Mouse (Mus musculus): ENCODE measurements around the gene Syne4. TPM values are rescaled to one million over a fixed set of nuclear protein-coding genes. Genes with fewer than 3 reads are reported as not detected.

Syne4 gene
- total RNA-seq, 1 experiment = 14.5 TPM

- TF ChIP-seq ZNF384 (IDR thresholded peaks at IDR 0.05; ENCODE audit: low read depth, low read length) (no peak), CHD2 (IDR thresholded peaks at IDR 0.05; ENCODE audit: low read depth, low read length) (no peak), MAFK (IDR thresholded peaks at IDR 0.05; ENCODE audit: insufficient read depth, low read depth, low read length) (no peak), ZC3H11A (IDR thresholded peaks at IDR 0.05; ENCODE audit: borderline replicate concordance, low read depth, low read length) (no peak), HCFC1 (IDR thresholded peaks at IDR 0.05; ENCODE audit: borderline replicate concordance, insufficient read depth, low read length) (no peak)
- H3K27ac ChIP-seq (ENCODE audit: insufficient read depth, low read depth, low read length, poor library complexity, severe bottlenecking) = no peak overlapping the region
- DNase-seq (ENCODE audit: low read depth, low spot score) = no peak
- no peak overlapping the region for H3K9ac ChIP-seq (ENCODE audit: insufficient read depth, low read depth, low read length, poor library complexity, severe bottlenecking)
- peaks cover 4 to 8% of the 10 kb centered on the region in 2 experiments; a peak in 2 of 4 replicates for H3K4me1 ChIP-seq (ENCODE audit: control insufficient read depth in 2 of 2, insufficient read depth in 2 of 2, low read length in 2 of 2, poor library complexity in 1 of 2)
- no peak overlapping the region for H3K4me3 ChIP-seq (ENCODE audit: insufficient read depth in 1 of 2, low read depth in 1 of 2, low read length in 2 of 2, poor library complexity in 1 of 2, severe bottlenecking in 1 of 2)
- in situ Hi-C loops (cut with MboI; ENCODE audit: low sequenced_read_pairs in 2 of 2, unreplicated experiment in 2 of 2) = no loop called here
- peaks cover 3% of the 10 kb centered on the region; the same call in 1 of the 2 replicates for H3K36me3 ChIP-seq (ENCODE audit: control insufficient read depth, insufficient read depth, low read length, poor library complexity, severe bottlenecking)
- no peaks in the 10 kb centered on the region for H3K9me3 ChIP-seq (ENCODE audit: control insufficient read depth, insufficient read depth, low read depth, low read length)
Observed at GRCm38 (mm10) chr7:30324300-30324944, 9.8 kb downstream of the Syne4 start.

- Histone ChIP-seq H3K4me3 (ENCODE audit: insufficient read depth in 1 of 2, low read depth in 1 of 2, low read length in 2 of 2, poor library complexity in 1 of 2, severe bottlenecking in 1 of 2) (no peak overlapping the region), H3K36me3 (ENCODE audit: control insufficient read depth, insufficient read depth, low read length, poor library complexity, severe bottlenecking) (peaks cover 3% of the 10 kb centered on the region; the same call in 1 of the 2 replicates), H3K27ac (ENCODE audit: insufficient read depth, low read depth, low read length, poor library complexity, severe bottlenecking) (no peak overlapping the region), H3K9ac (ENCODE audit: insufficient read depth, low read depth, low read length, poor library complexity, severe bottlenecking) (no peak overlapping the region), H3K4me1 (ENCODE audit: control insufficient read depth in 2 of 2, insufficient read depth in 2 of 2, low read length in 2 of 2, poor library complexity in 1 of 2) (peaks cover 4 to 8% of the 10 kb centered on the region in 2 experiments; a peak in 2 of 4 replicates), H3K9me3 (ENCODE audit: control insufficient read depth, insufficient read depth, low read depth, low read length) (no peaks in the 10 kb centered on the region)
- DNase-seq (ENCODE audit: low read depth, low spot score) = peak; percentile 87
- in situ Hi-C loops (cut with MboI; ENCODE audit: low sequenced_read_pairs in 2 of 2, unreplicated experiment in 2 of 2) = no loop called here
- TF ChIP-seq ZC3H11A (IDR thresholded peaks at IDR 0.05; ENCODE audit: borderline replicate concordance, low read depth, low read length) (peak; percentile 60), ZNF384 (IDR thresholded peaks at IDR 0.05; ENCODE audit: low read depth, low read length) (no peak), MAFK (IDR thresholded peaks at IDR 0.05; ENCODE audit: insufficient read depth, low read depth, low read length) (no peak)
Observed at GRCm38 (mm10) chr7:30325364-30325763, 10.8 kb downstream of the Syne4 start.

GRCm38 (mm10) chr7:30326427-30326826 lies 11.8 kb downstream of the Syne4 start:
- in situ Hi-C loops (cut with MboI; ENCODE audit: low sequenced_read_pairs in 2 of 2, unreplicated experiment in 2 of 2) = no loop called here
- no peaks in the 10 kb centered on the region for H3K36me3 ChIP-seq (ENCODE audit: control insufficient read depth, insufficient read depth, low read length, poor library complexity, severe bottlenecking)
- no peak for DNase-seq (ENCODE audit: low read depth, low spot score)
- no peak overlapping the region for H3K27ac ChIP-seq (ENCODE audit: insufficient read depth, low read depth, low read length, poor library complexity, severe bottlenecking)
- H3K9ac ChIP-seq (ENCODE audit: insufficient read depth, low read depth, low read length, poor library complexity, severe bottlenecking) = no peak overlapping the region
- TF ChIP-seq ZC3H11A (IDR thresholded peaks at IDR 0.05; ENCODE audit: borderline replicate concordance, low read depth, low read length) = no peak
- no peak for TF ChIP-seq ZNF384 (IDR thresholded peaks at IDR 0.05; ENCODE audit: low read depth, low read length)
- no peak for TF ChIP-seq MAFK (IDR thresholded peaks at IDR 0.05; ENCODE audit: insufficient read depth, low read depth, low read length)
- TF ChIP-seq HCFC1 (IDR thresholded peaks at IDR 0.05; ENCODE audit: borderline replicate concordance, insufficient read depth, low read length) = no peak
- no peak for TF ChIP-seq CHD2 (IDR thresholded peaks at IDR 0.05; ENCODE audit: low read depth, low read length)
- no peaks in the 10 kb centered on the region for H3K9me3 ChIP-seq (ENCODE audit: control insufficient read depth, insufficient read depth, low read depth, low read length)
- H3K4me3 ChIP-seq (ENCODE audit: insufficient read depth in 1 of 2, low read depth in 1 of 2, low read length in 2 of 2, poor library complexity in 1 of 2, severe bottlenecking in 1 of 2) = no peak overlapping the region
- peaks cover 4 to 5% of the 10 kb centered on the region in 2 experiments; a peak in 2 of 4 replicates for H3K4me1 ChIP-seq (ENCODE audit: control insufficient read depth in 2 of 2, insufficient read depth in 2 of 2, low read length in 2 of 2, poor library complexity in 1 of 2)

- H3K4me3 ChIP-seq (ENCODE audit: insufficient read depth in 1 of 2, low read depth in 1 of 2, low read length in 2 of 2, poor library complexity in 1 of 2, severe bottlenecking in 1 of 2) = no peak overlapping the region; a peak in 1 of 4 replicates
- no peak for TF ChIP-seq HCFC1 (IDR thresholded peaks at IDR 0.05; ENCODE audit: borderline replicate concordance, insufficient read depth, low read length)
- TF ChIP-seq CHD2 (IDR thresholded peaks at IDR 0.05; ENCODE audit: low read depth, low read length) = no peak
- TF ChIP-seq ZC3H11A (IDR thresholded peaks at IDR 0.05; ENCODE audit: borderline replicate concordance, low read depth, low read length) = no peak
- no peak for TF ChIP-seq MAFK (IDR thresholded peaks at IDR 0.05; ENCODE audit: insufficient read depth, low read depth, low read length)
- no peak for TF ChIP-seq ZNF384 (IDR thresholded peaks at IDR 0.05; ENCODE audit: low read depth, low read length)
- in situ Hi-C loops (cut with MboI; ENCODE audit: low sequenced_read_pairs in 2 of 2, unreplicated experiment in 2 of 2) = no loop called here
- no peak for DNase-seq (ENCODE audit: low read depth, low spot score)
- no peaks in the 10 kb centered on the region for H3K36me3 ChIP-seq (ENCODE audit: control insufficient read depth, insufficient read depth, low read length, poor library complexity, severe bottlenecking)
- no peaks in the 10 kb centered on the region for H3K9me3 ChIP-seq (ENCODE audit: control insufficient read depth, insufficient read depth, low read depth, low read length)
- no peak overlapping the region for H3K27ac ChIP-seq (ENCODE audit: insufficient read depth, low read depth, low read length, poor library complexity, severe bottlenecking)
- H3K9ac ChIP-seq (ENCODE audit: insufficient read depth, low read depth, low read length, poor library complexity, severe bottlenecking) = no peak overlapping the region
- peaks cover 4 to 5% of the 10 kb centered on the region in 2 experiments; a peak in 2 of 4 replicates for H3K4me1 ChIP-seq (ENCODE audit: control insufficient read depth in 2 of 2, insufficient read depth in 2 of 2, low read length in 2 of 2, poor library complexity in 1 of 2)
Observed at GRCm38 (mm10) chr7:30327140-30327539, 12.5 kb downstream of the Syne4 start.

All from ES-E14 (cell line).